Mouse (Mus musculus) embryonic facial prominence, embryonic 14.5 days (tissue): ENCODE measurements around the gene Pafah1b2. TPM values are rescaled to one million over a fixed set of nuclear protein-coding genes. Genes with fewer than 3 reads are reported as not detected.
A peak's percentile ranks its signal among the peaks of the same experiment; 100 is the strongest.

Experiments
- ATAC-seq: fragments of 200-750 bp; cut with Nextera tagmentation; 2 replicates; pipeline ENCODE4 v1.8.0; 2017; ENCODE audit warnings: low read depth, moderate number of reproducible peaks, moderate TSS enrichment
- DNase-seq: peaks from one replicate; pipeline ENCODE4 v3.0.0-alpha.2; 2015; ENCODE audit warnings: low spot score
- H3K27ac ChIP-seq: fragments of 300-500 bp; sonication (generic); replicated peaks from 2 replicates; pipeline ENCODE4 v1.5.1; 2014; ENCODE audit warnings: low read depth, mild to moderate bottlenecking, low read length, moderate library complexity
- H3K27me3 ChIP-seq: fragments of 300-500 bp; sonication (generic); replicated peaks from 2 replicates; pipeline ENCODE4 v1.6.1; 2014; ENCODE audit warnings: low read length; ENCODE audit not compliant: control insufficient read depth, insufficient read depth
- H3K36me3 ChIP-seq: fragments of 300-500 bp; sonication (generic); 2 replicates; pipeline ENCODE4 v1.6.1; 2014; ENCODE audit warnings: low read length, mixed read lengths; ENCODE audit not compliant: control insufficient read depth, insufficient read depth
- H3K4me1 ChIP-seq: fragments of 300-500 bp; sonication (generic); 2 replicates; pipeline ENCODE4 v1.6.1; 2014; ENCODE audit warnings: antibody characterized with exemption, low read length; ENCODE audit not compliant: control insufficient read depth, insufficient read depth
- H3K4me2 ChIP-seq: fragments of 300-500 bp; sonication (generic); 2 replicates; pipeline ENCODE4 v1.6.1; 2014; ENCODE audit warnings: low read depth, mild to moderate bottlenecking, low read length, moderate library complexity, mixed read lengths
- H3K4me3 ChIP-seq: fragments of 300-500 bp; sonication (generic); 2 replicates; pipeline ENCODE4 v1.5.1; 2014; ENCODE audit warnings: low read depth, mild to moderate bottlenecking, low read length
- H3K9ac ChIP-seq: fragments of 300-500 bp; sonication (generic); 2 replicates; pipeline ENCODE4 v1.6.1; 2014; ENCODE audit warnings: low read depth, mild to moderate bottlenecking, low read length, moderate library complexity, mixed read lengths
- H3K9me3 ChIP-seq: fragments of 300-500 bp; sonication (generic); 2 replicates; pipeline ENCODE4 v1.6.1; 2016; ENCODE audit warnings: low read length; ENCODE audit not compliant: control insufficient read depth
- WGBS: fragments of 180-500 bp; shearing (Covaris S2); extraction: QIAGEN DNeasy Blood & Tissue Kit; methylation state at CpG from one replicate; pipeline ENCODE4 v1.1.7; 2014; 5-methylcytosine and 5-hydroxymethylcytosine counted together
- polyA plus RNA-seq: library from polyadenylated mRNA; unstranded; fragments of >200 nt; fragmentation: Nextera tagmentation; extraction: Ambion mirVana; gene quantifications from 2 replicates; pipeline ENCODE4 v1.2.1, GENCODE M21; 2014

Gene Pafah1b2
- polyA plus RNA-seq, 1 experiment from 2014 or later = 167 TPM

- 94% methylated on average over 1 of the region's 1 CpGs for WGBS
- ATAC-seq = no peak
Measured at GRCm38 (mm10) chr9:45980611-45981010, 31.9 kb downstream of the Pafah1b2 start.

DNA sequence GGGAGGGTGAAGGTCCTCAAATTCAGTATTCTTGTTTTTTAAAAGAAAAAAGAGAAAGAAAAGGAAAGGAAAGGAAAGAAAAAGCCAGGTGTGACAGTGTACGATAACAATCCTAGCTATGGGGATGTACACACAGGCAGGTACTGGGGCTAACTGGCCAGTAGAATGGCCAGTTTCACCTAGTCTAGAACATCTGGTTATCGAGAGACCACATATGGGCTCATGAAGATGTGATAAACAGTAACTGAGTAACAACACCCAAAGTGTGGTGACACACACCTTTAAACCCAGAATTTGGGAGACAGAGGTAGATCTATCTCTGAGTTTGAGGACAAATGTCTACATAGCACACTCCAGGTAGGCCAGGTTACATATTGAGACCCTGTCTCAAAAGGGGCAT is 32.7 kb downstream of the Pafah1b2 start:
- Histone ChIP-seq H3K4me3 (no peak overlapping the region), H3K27me3 (no peaks in the 10 kb centered on the region), H3K9ac (no peak overlapping the region), H3K36me3 (peaks cover 38% of the 10 kb centered on the region), H3K27ac (no peak overlapping the region), H3K9me3 (no peaks in the 10 kb centered on the region), H3K4me1 (peaks cover 21% of the 10 kb centered on the region), H3K4me2 (no peak overlapping the region)
- DNase-seq (no peak), ATAC-seq (no peak)
- 94% methylated on average over 2 of the region's 2 CpGs for WGBS

More at GRCm38 (mm10) chr9:45980611-45981010, 31.9 kb downstream of the Pafah1b2 start:
- no peaks in the 10 kb centered on the region for H3K9me3 ChIP-seq
- no peak overlapping the region for H3K4me3 ChIP-seq
- H3K27me3 ChIP-seq = no peaks in the 10 kb centered on the region
- no peak overlapping the region for H3K9ac ChIP-seq
- H3K27ac ChIP-seq = no peak overlapping the region
- H3K4me1 ChIP-seq = peaks cover 23% of the 10 kb centered on the region
- DNase-seq = no peak
- no peak overlapping the region for H3K4me2 ChIP-seq
- peaks cover 31% of the 10 kb centered on the region; the same call in 1 of the 2 replicates for H3K36me3 ChIP-seq

DNA sequence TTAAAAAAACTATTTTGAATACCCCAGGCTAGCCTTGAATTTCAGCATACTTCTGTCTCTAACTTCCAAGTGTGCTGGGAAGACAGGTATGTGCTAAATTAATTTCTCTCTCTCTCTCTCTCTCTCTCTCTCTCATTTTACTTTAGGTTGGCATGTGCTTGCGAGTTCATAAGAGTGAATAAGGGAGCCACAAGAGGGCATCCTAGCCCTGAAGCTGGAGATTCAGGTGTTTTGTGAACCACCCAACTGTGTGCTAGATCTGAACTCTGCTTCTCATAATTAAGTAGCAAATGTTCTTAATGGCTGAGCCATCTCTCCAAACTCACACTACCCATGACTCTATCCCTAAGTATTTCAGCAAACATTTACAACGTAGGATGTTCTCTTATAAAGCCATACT is 35.6 kb downstream of the Pafah1b2 start:
- no peak for ATAC-seq
- H3K4me1 ChIP-seq = 0 out of 2 replicates have a peak, but pooled peaks cover 5% of the 10 kb centered on the region
- no peaks in the 10 kb centered on the region for H3K27me3 ChIP-seq
- no peak overlapping the region for H3K9ac ChIP-seq
- peaks cover 57% of the 10 kb centered on the region for H3K36me3 ChIP-seq
- no peak overlapping the region for H3K4me2 ChIP-seq
- H3K9me3 ChIP-seq = no peaks in the 10 kb centered on the region
- no peak overlapping the region for H3K27ac ChIP-seq
- WGBS = 85% methylated on average over 2 of the region's 2 CpGs
- DNase-seq = no peak
- no peak overlapping the region for H3K4me3 ChIP-seq

DNA sequence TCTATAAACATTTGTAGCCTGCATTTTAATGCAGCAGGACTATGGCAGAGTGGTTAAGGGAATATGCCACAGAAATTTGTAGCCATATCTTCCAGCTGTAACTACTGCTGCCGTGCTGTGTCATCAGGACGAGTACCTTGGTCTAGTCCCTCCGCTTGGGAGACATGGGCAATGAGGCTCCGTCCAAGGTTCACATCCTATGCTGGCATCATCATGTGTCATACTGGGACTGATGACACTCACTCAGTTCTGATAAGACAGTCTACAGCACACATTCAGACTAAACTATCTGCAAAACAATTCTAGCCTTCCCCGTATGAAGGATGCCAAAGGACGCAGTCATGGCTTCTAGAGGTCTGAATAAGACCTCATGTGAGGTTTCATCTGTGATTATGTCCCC is 48.9 kb downstream of the Pafah1b2 start:
- Histone ChIP-seq H3K27ac (no peak overlapping the region), H3K27me3 (no peaks in the 10 kb centered on the region), H3K9ac (no peak overlapping the region), H3K4me1 (no peaks in the 10 kb centered on the region), H3K36me3 (peaks cover 60% of the 10 kb centered on the region), H3K4me2 (no peak overlapping the region), H3K4me3 (no peak overlapping the region), H3K9me3 (no peaks in the 10 kb centered on the region)
- DNase-seq (no peak), ATAC-seq (no peak)
- WGBS = 93% methylated on average over 6 of the region's 6 CpGs

DNA sequence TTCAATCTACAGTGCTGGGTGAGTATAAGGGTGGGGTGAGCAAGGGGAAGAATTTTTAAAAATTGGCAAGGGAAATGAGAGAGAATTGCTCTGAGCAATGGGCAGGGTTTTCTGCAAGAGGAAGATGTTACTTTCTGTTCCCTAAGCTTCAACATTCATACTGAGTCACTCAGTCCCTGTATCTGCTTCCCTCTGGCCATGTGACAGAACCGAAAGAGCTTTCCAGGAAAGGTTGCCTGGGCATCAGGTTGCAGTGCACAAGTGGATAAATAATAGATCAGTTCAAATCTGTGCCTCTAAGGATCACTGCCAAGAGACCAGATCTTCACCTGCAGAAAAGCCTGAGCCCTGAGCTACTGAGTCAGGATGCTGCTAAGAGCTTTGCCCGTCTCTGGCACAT is 50.6 kb downstream of the Pafah1b2 start:
- peaks cover 44% of the 10 kb centered on the region for H3K36me3 ChIP-seq
- H3K27ac ChIP-seq = no peak overlapping the region; the same call in 1 of the 2 replicates
- 65% methylated on average over 2 of the region's 2 CpGs for WGBS
- H3K27me3 ChIP-seq = no peaks in the 10 kb centered on the region
- ATAC-seq (no peak), DNase-seq (peak; percentile 10)
- H3K9me3 ChIP-seq = no peaks in the 10 kb centered on the region
- no peak overlapping the region for H3K4me3 ChIP-seq
- no peaks in the 10 kb centered on the region for H3K4me1 ChIP-seq
- no peak overlapping the region for H3K9ac ChIP-seq
- no peak overlapping the region for H3K4me2 ChIP-seq

- Histone ChIP-seq H3K4me1 (peaks cover 9% of the 10 kb centered on the region), H3K9ac (no peak overlapping the region), H3K4me3 (no peak overlapping the region), H3K36me3 (peaks cover 26% of the 10 kb centered on the region), H3K9me3 (no peaks in the 10 kb centered on the region), H3K27ac (no peak overlapping the region), H3K4me2 (no peak overlapping the region), H3K27me3 (no peaks in the 10 kb centered on the region)
- no peak for ATAC-seq
- no peak for DNase-seq
- WGBS = 71% methylated on average over 7 of the region's 7 CpGs
Measured at GRCm38 (mm10) chr9:45959661-45960060, 52.8 kb downstream of the Pafah1b2 start.

GRCm38 (mm10) chr9:45958851-45959250 is 53.6 kb downstream of the Pafah1b2 start:
- no peak overlapping the region for H3K4me3 ChIP-seq
- no peak overlapping the region for H3K4me2 ChIP-seq
- H3K27me3 ChIP-seq = no peaks in the 10 kb centered on the region
- H3K9me3 ChIP-seq = no peaks in the 10 kb centered on the region
- WGBS = 29% methylated on average over 4 of the region's 4 CpGs
- peaks cover 9% of the 10 kb centered on the region for H3K4me1 ChIP-seq
- H3K9ac ChIP-seq = no peak overlapping the region
- ATAC-seq = no peak
- H3K36me3 ChIP-seq = peaks cover 18% of the 10 kb centered on the region
- DNase-seq = peak; percentile 58
- peak overlapping the region; percentile 16; the same call in 1 of the 2 replicates for H3K27ac ChIP-seq

DNA sequence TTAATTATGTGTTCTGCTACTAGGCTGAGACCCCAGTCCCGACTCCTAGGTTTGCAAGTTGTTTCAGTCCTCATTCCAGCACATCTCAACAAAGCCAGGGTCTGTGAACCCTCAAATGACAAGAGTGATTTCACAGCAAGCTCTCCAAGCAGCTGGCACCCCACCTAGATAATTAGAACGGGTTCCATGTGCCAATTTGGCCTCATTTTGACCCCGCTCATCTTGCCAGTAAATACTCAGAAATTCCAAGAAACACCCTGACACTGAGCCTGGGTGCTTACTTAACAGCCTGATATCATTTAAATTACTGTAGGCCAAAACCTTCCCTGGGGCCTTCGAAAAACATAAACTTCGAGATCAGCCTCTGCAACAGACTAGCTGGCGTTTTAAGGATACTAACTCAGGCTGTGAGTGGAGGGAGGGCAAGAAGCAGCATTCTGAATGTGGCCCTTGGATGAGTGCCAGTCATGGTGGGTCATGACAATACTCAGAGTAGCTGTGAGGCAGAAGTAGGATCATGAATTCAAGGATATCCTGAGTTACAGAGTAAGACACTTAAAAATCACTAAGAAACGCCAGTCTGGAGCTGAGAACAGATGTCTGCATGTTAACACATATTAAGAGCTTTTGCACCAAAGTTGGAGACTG is 54.3 kb downstream of the Pafah1b2 start:
- ATAC-seq (no peak), DNase-seq (peak; percentile 19)
- H3K27me3 ChIP-seq = no peaks in the 10 kb centered on the region
- H3K4me2 ChIP-seq = no peak overlapping the region
- 63% methylated on average over 7 of the region's 7 CpGs for WGBS
- H3K9me3 ChIP-seq = no peaks in the 10 kb centered on the region
- H3K4me3 ChIP-seq = no peak overlapping the region
- no peak overlapping the region for H3K9ac ChIP-seq
- peaks cover 15% of the 10 kb centered on the region for H3K4me1 ChIP-seq
- H3K36me3 ChIP-seq = peaks cover 11% of the 10 kb centered on the region
- H3K27ac ChIP-seq = peak overlapping the region; percentile 16; the same call in 1 of the 2 replicates
